Mouse (Mus musculus): ENCODE measurements at regions not wholly inside any gene's neighbourhood (a gene's known extent, or its start where the extent isn't known, plus 50 kb on each side); places are given as distances from the start of the nearest gene placed in this dataset.

DNA sequence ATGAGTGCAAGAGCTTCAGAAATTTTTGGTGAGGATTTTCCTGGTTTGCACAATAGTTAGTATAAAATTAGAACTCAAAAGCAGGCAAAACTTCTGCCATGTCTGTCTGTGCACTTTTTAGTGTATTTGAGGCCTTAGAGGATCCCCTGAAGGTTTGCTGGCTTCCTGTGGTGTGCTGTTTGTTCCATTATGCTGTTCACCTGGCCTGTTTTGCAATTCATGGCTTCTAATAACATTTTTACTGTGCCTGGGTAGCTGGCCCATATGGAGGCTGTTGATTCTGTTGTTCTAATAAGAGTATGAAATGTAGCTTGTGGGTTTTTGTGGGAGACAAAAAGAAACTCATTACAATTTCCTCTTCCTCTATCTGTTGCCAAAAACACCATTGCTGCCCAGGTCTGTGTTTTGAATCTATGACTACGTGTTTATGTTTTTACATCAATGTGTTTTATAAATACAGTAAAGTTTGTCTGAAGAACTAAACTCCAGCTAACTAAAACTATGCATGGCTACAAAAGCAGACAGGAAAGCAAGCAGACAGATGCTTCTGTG is 182.6 kb downstream of the Ube2e3 start:
- no peak for TF ChIP-seq GATA1 (IDR thresholded peaks at IDR 0.05; ENCODE audit: low read length)
- TF ChIP-seq TAL1 (IDR thresholded peaks at IDR 0.05; ENCODE audit: low read length), result no peak

Data from erythroblast, embryonic 14.5 days (primary cell).